Comparison of ENCODE assay signal across 19 mouse cellular contexts in genomic region chr17:86415989-86416388, GRCm38 (mm10).
A peak's percentile ranks its signal among the peaks of the same experiment; 100 is the strongest.
DNase-seq lines count a peak whose midpoint lies in the region; ATAC-seq and TF ChIP-seq lines count a peak whose summit lies in the region.
"Had no signal": no experiment of that assay in that cellular context is flagged by ENCODE, and none has a peak within 500 bp of the region (broad histone marks: within the 10 kb centered on the region; RNA-seq: fewer than 3 reads in every experiment).

No protein-coding gene starts in this region.

- no peak overlapping the region for H3K9ac ChIP-seq in hindbrain, embryonic 16.5 days (ENCODE audit: low read depth, low read length)
- no peak overlapping the region for H3K9ac ChIP-seq in hindbrain, embryonic 11.5 days (ENCODE audit: low read depth, low read length)
- H3K9ac ChIP-seq: neural tube, embryonic 12.5 days; stomach, embryonic 15.5 days had no signal

- no peaks in the 10 kb centered on the region for H3K9me3 ChIP-seq in hindbrain, embryonic 16.5 days (ENCODE audit: control insufficient read depth, low read length)
- H3K9me3 ChIP-seq in hindbrain, embryonic 11.5 days (ENCODE audit: control insufficient read depth, low read length) = no peaks in the 10 kb centered on the region
- H3K9me3 ChIP-seq: neural tube, embryonic 12.5 days; stomach, embryonic 15.5 days had no signal

- H3K4me2 ChIP-seq in hindbrain, embryonic 16.5 days (ENCODE audit: low read length) = no peak overlapping the region
- H3K4me2 ChIP-seq in hindbrain, embryonic 11.5 days (replicated peaks; ENCODE audit: low read depth, low read length) = no peak overlapping the region
- H3K4me2 ChIP-seq: neural tube, embryonic 12.5 days; stomach, embryonic 15.5 days had no signal

- peak overlapping the region; percentile 26; the same call in 1 of the 2 replicates for H3K27ac ChIP-seq in hindbrain, embryonic 16.5 days (ENCODE audit: low read depth, low read length)
- H3K27ac ChIP-seq in hindbrain, embryonic 11.5 days (ENCODE audit: low read depth, low read length) = no peak overlapping the region
- peak overlapping the region; percentile 32; the same call in 1 of the 2 replicates for H3K27ac ChIP-seq in cortical plate, adult 2 months (ENCODE audit: insufficient read depth, low read length)
- H3K27ac ChIP-seq: embryonic facial prominence, embryonic 10.5 days; neural tube, embryonic 12.5 days; stomach, embryonic 15.5 days had no signal

- DNase-seq in hindbrain, embryonic 11.5 days (ENCODE audit: low spot score) = no peak
- peak; percentile 50 to 65 for DNase-seq in left cerebral cortex, adult 18-20 months (ENCODE audit: low spot score in 2 of 2)
- DNase-seq in right cerebral cortex, adult 2 months (ENCODE audit: low spot score in 2 of 2) = peak; percentile 64 to 83
- no peak for DNase-seq in adrenal gland, adult 8-10 months
- no peak for DNase-seq in adrenal gland, adult (ENCODE audit: inconsistent age in 2 of 2, low spot score in 1 of 2)
- no peak for DNase-seq in lung, adult 18-20 months
- DNase-seq: cerebellum, adult 9-10 months; heart, adult 18-20 months; heart, postnatal 36 days; kidney, adult 2 months; liver; retina, postnatal 1 day; thymus, postnatal 25 days had no signal

- H3K4me3 ChIP-seq in hindbrain, embryonic 16.5 days (ENCODE audit: low read length) = no peak overlapping the region
- H3K4me3 ChIP-seq in hindbrain, embryonic 11.5 days (ENCODE audit: low read depth, low read length) = no peak overlapping the region
- H3K4me3 ChIP-seq in cortical plate, adult 2 months (ENCODE audit: insufficient read depth, low read length) = no peak overlapping the region
- H3K4me3 ChIP-seq: embryonic facial prominence, embryonic 10.5 days; neural tube, embryonic 12.5 days; stomach, embryonic 15.5 days had no signal

- H3K27me3 ChIP-seq in hindbrain, embryonic 16.5 days (replicated peaks; ENCODE audit: control insufficient read depth, insufficient read depth, low read length) = no peaks in the 10 kb centered on the region
- no peaks in the 10 kb centered on the region for H3K27me3 ChIP-seq in hindbrain, embryonic 11.5 days (ENCODE audit: control insufficient read depth, insufficient read depth, low read length)
- H3K27me3 ChIP-seq: neural tube, embryonic 12.5 days; stomach, embryonic 15.5 days had no signal

- H3K36me3 ChIP-seq in hindbrain, embryonic 16.5 days (ENCODE audit: control insufficient read depth, insufficient read depth, low read length) = no peaks in the 10 kb centered on the region
- H3K36me3 ChIP-seq in hindbrain, embryonic 11.5 days (ENCODE audit: control insufficient read depth, insufficient read depth, low read length) = no peaks in the 10 kb centered on the region
- H3K36me3 ChIP-seq: embryonic facial prominence, embryonic 10.5 days; G1E; neural tube, embryonic 12.5 days; stomach, embryonic 15.5 days had no signal

- peaks cover 19% of the 10 kb centered on the region for H3K4me1 ChIP-seq in hindbrain, embryonic 16.5 days (ENCODE audit: control insufficient read depth, insufficient read depth, low read depth, low read length)
- peaks cover 5% of the 10 kb centered on the region; the same call in 1 of the 2 replicates for H3K4me1 ChIP-seq in hindbrain, embryonic 11.5 days (replicated peaks; ENCODE audit: control insufficient read depth, insufficient read depth, low read length)
- H3K4me1 ChIP-seq in cortical plate, adult 2 months (ENCODE audit: control insufficient read depth, insufficient read depth, low read length) = peaks cover 25% of the 10 kb centered on the region

- 80% methylated on average over 7 of the region's 7 CpGs for WGBS in hindbrain, embryonic 16.5 days
- WGBS in hindbrain, embryonic 11.5 days = 92% methylated on average over 7 of the region's 7 CpGs

- TF ChIP-seq POLR2A in cortical plate, adult 2 months (IDR thresholded peaks at IDR 0.05; ENCODE audit: extremely low read depth, insufficient read depth, low read length) = no peak

- no peak for TF ChIP-seq CTCF in cortical plate, adult 2 months (IDR thresholded peaks at IDR 0.05; ENCODE audit: extremely low read depth, insufficient read depth, low read length)

- ATAC-seq in hindbrain, embryonic 16.5 days = 0 out of 2 replicates have a peak, but pooled peaks have one; percentile 24
- ATAC-seq in hindbrain, embryonic 11.5 days (ENCODE audit: low FRiP score) = no peak

Comparison
In these comparisons a context has a peak if more than half of its experiments do, and no peak if none do; other contexts are left out.
1. DNase-seq: peak in left cerebral cortex, adult 18-20 months (2 of 2) and right cerebral cortex, adult 2 months (2 of 2); none in hindbrain, embryonic 11.5 days (single experiment), adrenal gland, adult 8-10 months (single experiment), adrenal gland, adult (0 of 2) and lung, adult 18-20 months (0 of 2).